Mouse (Mus musculus) urinary bladder, adult 2 months (tissue): Measurements from ENCODE around the gene Slc35g2. TPM values are rescaled to one million over a fixed set of nuclear protein-coding genes. Genes with fewer than 3 reads are reported as not detected.

Source experiments
- DNase-seq: peaks from one replicate; pipeline ENCODE4 v3.0.0; 2022; ENCODE audit warnings: low spot score
- polyA plus RNA-seq: library from polyadenylated mRNA; depleted of rRNA; stranded (reverse); fragments of >200 nt; gene quantifications from 2 replicates; pipeline ENCODE4 v1.2.3, GENCODE M21; 2012

Gene Slc35g2
- polyA plus RNA-seq, 1 experiment = 4.1 TPM

DNA sequence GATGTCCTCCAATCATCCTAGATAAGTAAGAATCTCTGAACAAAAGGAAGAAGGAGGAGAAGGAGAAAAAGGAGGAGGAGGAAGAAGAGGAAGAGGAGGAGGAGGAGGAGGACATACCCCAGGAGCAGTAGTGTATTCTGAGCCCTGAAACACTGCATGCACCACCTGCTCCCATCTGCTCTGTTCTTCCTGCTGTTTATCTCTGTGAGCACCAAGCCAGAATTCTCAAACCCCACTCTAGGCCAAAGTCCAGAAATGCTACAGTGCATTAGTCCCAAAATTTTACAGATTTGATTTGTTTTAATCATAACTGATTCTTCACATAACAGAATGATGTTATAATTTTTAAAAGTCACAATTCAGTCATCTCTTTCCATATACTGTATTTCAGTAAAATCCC, 11.9 kb downstream of the Slc35g2 start:
- DNase-seq = no peak

DNA sequence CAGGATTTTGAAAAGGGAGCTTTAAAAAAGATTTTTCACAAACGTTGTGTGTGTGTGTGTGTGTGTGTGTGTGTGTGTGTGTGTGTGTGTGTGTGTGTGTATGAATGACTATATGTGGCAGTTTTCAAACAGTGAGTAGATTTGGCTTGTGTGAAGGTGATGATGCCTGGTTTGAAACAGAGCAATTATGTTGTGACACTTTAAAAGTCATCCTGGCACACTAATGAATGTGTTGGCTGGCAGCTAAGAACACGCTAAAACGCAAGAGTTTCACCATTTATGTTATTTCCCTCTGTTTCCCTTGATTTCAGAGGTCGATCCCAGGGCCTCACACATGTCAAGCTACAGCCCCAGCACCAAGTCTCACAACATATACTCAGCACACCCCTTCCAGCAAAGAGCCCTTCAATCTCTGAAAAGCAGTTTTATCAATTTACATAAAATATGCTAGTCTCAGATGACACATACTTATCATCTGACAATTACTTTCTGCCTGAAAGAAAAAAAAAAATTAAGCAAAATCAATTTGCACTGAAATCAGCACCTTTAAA, 12.8 kb downstream of the Slc35g2 start:
- no peak for DNase-seq

DNA sequence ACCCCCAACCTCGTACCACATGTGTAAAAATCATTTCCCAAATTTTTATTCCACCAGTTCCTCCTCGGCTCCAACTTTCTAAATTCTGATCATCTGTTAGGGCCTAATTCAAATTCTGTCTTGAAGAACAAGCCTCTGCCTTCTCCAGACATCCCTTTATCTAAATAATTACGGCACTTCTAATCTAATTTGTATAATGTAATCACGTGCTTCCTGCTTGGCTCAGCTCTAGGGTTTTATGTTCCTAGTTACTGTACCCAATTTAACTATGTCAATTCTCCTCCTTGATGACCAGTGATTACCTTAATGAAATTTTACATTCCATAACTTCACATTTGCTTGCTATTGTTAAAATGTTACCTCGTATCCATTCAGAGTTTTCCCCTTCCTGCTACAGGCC, 15.2 kb downstream of the Slc35g2 start:
- no peak for DNase-seq

DNA sequence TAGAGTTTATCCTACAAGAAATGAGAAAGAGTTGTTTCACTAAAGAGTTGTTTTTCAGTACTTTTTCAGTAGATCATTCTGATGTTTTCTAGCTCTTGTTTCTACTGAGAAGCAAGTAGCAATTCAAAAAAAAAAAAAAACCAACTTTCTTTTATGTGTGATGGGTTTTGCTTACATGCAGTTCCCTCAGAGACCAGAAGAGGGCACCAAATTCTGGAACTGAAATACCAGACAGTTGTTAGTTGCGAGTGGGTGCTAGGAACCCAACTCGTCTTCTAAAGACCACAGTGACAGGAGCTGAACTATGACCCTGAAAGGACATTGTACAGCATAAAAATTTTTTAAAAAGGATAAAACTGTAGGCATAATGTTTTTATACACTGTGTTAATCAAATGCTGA, 22.6 kb downstream of the Slc35g2 start:
- DNase-seq = no peak

DNA sequence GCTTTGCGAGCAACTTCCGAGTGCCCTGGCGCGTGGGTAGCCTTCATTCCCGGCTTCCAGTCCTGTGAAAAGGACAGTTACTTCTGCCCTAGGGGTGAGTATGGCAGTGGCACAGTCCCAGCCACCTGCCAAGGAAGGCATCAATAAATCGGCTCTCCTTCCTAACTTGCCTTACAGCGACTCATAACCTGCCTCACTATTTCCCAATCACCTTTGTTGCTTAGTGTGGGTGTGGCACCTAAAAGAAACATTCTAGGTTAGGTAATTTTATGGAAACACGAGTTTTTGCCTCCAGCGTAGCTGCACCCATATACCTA, 24.3 kb downstream of the Slc35g2 start:
- no peak for DNase-seq

DNA sequence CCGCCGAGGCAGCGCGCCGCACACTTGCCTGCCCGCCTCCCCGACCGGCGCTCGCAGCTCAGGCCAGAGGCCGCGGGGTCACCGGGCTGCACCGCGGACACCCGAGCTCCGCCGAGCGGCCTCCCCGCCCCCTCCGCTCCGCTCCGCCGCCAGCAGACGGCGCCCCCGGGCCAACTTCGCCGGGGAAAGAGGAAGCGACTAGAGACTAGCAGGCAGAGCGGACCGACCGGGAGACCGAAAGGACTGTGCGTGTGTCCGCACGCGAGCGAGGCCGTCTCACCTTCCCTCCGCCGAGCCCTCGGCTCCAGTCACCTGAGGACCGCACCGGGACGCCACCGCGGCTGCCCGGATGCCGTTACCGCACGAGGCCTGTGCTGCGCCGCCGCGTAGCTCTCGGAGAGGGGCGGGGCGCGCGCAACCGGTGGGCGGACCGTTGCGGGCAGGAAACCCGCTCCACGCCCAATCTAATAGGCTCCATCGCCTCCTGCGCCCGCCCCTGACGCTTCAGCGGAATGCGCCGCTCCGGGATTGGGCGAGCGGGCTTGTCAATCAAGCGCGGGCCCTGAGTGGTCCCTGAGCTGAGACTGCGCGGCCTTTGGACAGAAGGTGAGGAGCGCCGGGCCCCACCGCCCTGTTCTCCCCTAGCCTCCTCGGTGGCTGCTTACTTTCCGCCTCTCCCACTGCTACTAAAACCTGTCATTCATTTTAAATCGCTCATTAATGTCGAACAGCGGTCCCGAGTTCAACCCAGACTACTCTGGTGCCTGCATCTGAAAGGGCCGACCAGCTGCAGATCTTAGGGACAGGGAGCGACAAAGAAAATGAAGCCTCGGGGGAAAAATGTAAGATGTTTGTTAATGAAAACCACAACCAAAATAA, 24.9 kb downstream of the Slc35g2 start, which contains the start of gene Nck1:
Gene Nck1, minus strand, starts transcription at position 420 of the 879 bp plus-strand sequence.
- peak; percentile 98 for DNase-seq

DNA sequence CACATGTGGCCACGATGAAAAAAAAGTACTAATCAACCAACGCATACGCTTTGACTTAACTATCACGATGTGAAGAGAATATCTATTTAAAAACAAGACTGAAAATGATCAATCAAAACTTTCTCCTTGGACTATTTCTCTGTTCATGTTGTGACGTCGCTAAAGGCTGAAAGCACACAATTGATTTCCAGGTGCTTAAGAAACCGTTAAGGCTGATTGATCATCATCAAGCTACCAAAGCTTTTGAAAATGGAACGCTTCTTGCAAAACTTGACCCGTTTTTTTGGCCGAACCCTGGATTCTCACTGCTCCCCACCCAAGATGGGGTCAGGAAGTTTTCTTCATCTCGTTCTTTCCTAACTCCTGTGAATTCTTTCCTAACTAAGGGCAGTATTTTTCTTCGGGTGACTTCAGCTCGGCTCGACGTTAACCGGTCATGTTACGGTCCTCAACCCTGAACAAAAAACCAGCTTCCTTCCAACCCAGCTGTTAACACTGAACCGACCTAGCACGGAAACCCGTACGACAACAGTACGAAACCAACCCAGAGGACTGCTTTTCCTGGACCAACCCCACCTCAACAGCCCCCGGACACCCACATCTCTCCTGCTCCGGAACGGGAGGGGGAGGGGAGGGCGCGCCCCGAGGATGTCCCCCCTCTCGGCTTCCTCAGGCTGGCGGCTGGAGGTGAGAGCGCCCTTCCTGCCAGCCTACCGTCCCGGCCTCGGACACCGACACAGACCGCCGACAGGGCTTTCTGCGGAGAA, 25.8 kb downstream of the Slc35g2 start:
- DNase-seq = no peak

DNA sequence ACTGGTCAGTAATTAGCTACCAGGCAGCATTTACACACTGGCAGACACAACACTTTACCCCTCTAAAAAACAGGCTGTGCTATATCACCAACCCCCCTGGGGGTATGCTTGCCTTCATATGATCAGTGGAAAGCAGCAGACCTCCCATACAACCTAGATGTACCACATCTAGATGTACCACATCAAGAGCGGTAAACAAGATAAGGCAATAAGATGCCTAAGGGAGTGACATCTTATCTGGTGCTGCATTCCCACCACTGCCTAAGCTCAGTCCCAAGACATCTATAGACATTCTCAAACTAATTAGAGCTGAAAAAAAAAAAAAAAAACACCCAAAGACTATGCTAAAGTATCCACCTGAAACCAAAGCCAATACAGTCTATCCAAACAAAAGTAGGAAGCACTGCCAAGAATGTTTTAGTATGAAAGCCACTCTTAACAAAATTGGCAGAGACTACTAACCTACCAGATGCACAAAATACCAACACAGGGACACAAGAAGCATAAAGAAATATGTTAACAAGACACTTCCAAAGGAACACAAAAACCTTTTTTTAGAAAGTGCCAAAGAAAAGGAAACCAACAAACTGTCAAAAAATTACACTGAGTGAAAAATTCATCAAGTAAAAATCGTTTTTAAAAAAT, 35.1 kb downstream of the Slc35g2 start:
- no peak for DNase-seq

DNA sequence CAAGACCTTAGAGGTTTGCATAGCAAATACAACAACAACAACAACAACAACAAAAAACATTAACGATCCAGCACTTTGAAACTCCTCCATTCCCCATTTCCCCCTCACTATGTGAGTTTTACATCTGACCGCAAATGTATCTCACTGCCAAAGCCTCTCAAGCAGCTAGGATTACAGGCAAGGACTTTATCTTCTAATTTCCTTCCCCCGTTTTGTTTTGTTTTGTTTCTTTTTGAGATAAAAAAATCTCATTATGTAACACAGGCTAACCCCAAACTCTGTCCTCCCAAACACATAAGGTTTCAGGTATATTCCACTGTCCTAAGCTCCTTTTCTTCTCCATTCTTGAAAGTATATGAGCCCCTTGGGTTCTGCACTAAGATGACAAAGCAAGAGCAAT, 36.2 kb downstream of the Slc35g2 start:
- no peak for DNase-seq

DNA sequence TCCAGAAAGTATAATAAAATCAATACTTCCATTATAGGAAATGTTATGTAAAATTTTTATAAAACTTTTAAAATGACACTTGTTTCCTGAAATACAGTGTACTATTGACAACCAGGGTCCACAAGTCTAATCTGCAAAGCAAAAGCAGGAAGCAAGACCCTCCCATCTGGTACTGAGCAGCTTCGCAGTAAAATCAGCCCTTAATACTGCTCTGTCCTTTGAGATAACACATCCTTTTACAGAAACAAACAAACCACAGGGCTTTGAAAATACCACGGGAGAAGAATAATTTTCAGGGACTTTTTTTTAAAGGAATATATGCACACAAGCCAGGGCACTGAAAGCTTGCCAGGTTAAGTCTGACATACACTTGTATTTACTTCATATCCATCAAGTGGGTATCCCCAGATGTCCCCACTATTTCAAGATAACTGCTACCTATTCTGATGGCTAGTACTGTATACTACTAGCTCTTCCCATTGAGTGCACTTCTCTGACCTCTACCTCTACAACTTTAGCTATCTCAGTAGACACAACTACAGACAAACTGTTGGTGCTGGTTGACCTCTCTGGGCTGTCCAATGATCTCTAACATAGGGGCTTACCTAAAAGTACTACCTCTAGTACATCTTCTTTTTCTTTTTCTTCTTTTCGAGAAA, 37.9 kb downstream of the Slc35g2 start:
- no peak for DNase-seq

DNA sequence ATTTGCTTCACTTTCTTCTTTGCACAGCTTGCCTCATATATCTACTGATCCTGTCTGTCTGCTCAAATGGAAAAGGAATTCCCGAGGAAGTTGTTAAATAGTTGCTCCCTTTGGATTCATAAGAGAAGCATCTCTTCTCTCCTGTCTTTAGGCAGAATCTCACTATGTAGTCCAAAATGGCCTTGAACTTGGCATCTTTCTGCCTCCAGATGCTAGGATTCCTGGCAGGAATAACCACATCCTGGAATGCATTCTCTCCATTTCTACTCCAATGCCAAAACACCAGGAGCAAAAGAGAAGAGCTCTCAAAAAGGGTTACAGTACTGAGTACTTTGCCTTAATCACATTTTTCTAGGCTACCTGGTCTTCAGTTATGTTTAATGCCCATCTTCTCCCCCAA, 39.6 kb downstream of the Slc35g2 start:
- no peak for DNase-seq

DNA sequence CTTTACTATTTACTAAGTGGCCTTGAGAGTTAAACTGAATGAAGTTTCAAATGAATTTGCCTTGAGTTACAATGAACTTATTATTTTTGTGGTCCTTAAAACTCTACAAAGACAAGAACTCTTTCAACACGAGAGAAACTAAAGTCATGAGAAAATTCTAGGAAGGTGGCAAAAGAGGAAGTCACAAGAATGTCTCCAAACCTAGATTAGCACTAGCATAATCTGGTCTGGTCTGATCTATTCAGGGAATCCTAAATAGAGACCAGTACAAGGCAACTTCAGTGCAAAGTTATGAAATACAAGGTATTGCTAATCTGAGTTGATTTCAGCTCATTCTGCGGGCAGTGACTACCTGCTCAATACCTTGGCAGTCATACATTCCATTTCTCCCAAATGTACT, 45.7 kb downstream of the Slc35g2 start:
- DNase-seq = no peak

DNA sequence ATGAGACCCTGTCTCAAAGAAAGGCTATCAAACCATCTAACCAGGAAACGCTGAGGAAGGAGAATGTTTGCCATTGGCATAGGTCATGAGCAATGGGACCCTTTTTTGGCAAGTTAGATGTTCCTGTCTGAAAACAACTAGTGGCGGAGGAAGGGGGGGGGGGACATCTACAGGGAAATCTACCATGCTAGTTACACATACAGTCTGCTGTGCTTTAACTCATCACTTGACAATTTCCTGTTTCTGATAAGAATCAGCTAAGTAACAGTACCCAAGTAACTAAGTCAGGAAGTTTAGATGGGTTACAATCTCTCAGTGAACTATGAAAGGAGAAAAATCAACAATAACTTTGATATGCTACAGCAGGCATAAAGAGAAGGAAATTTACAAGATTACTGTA, 48.9 kb downstream of the Slc35g2 start:
- no peak for DNase-seq

DNA sequence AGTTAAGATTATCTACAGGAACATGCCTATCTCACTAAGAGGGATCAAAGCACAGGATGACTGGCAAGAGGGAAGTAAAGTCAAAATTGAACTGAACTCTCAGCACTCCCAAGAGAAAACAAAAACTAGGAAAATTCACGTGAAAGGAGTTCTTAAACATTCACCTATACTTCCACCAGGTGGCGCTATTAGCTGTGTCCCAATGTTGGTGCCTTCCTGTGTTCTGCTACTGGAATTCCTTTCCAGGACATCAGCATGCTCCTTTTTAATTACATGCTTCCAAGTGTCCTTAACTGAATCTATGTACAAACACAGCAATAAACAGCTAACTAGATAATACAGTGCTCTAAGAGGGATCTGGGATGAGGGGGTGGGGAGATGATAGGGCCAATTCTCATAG, 50.3 kb downstream of the Slc35g2 start:
- DNase-seq = no peak

DNA sequence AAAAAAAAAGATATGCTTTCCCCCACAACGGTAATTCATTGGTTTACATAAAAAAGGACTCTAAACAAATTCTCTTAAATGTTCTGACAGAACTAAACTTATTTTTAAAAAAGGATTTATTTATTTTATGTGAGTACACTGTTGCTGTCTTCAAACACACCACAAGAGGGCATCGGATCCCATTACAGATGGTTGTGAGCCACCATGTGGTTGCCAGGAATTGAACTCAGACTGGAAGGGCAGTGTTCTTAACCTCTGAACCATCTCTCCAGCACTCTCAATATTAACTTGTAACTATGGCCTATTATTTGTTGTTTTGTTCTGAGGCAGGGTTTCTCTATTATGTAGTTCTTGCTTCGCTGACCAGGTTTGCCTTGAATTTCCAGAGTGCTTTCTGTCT, 50.9 kb downstream of the Slc35g2 start:
- no peak for DNase-seq

DNA sequence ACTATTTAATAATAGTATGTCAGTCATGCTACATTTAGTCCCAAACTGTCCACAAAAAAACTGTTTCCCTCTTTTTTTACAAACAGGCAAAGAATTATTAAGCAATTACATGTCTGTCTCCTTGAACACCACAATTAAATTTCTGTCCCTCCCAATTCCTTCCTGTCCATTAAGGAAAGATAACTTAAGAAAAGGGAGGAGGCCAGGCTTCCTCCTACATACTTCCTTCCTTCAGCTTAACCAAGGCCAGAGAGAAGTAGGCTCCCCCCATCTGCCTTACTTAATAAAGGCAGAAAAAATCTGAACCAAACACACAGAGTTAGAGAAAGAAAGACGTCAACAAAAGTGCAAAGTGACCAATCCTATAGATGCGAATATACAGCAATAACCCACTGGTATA, 63.3 kb downstream of the Slc35g2 start:
- DNase-seq = no peak

DNA sequence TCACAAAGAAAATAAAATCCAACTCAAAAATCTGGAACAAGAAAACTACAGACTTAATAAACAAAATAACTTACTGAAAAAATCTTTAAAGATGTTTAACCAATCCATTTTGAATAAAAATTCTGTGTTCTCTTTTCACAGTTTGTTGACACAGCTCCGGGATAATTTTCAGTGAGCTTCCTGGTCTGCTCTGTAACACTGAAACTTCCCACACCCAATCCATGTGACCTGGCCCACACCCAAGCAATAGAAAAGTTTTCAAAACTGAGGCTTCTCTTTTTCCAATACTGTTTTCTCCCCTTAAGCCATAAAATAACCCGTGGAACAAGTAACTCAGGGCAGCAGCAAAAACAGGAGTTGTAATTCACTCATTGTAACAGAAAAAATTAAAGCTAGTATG, 64.2 kb downstream of the Slc35g2 start:
- no peak for DNase-seq

DNA sequence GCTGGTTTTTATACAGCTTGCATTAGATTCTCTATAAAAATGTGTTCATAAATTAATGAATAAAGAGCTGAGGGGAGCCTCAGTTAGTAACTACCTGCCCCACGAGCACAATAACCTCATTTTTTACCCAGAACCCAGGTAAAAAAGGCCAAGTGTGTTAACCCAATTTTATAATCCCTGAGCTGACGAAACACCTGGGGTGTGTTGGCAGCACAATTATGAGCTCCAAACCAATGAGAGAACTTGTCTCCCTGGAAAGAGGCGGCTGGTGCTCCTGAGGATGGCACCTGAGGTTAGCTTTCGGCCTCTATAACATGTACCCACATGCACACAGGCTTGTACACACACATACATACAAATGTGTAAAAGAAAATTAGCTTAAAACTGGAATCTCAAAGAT, 65.4 kb downstream of the Slc35g2 start:
- no peak for DNase-seq
